Mouse (Mus musculus) thymus, postnatal 4 days (tissue): ENCODE data around the gene Irgc1.
"Not testable (repeated sequence)": the region's sequence is repeated elsewhere in the genome, so short reads cannot be mapped to it uniquely, and the experiment has no call there.

Experiments
- DNase-seq: peaks from one replicate; pipeline ENCODE4 v3.0.0; 2021

The Irgc1 gene

DNA sequence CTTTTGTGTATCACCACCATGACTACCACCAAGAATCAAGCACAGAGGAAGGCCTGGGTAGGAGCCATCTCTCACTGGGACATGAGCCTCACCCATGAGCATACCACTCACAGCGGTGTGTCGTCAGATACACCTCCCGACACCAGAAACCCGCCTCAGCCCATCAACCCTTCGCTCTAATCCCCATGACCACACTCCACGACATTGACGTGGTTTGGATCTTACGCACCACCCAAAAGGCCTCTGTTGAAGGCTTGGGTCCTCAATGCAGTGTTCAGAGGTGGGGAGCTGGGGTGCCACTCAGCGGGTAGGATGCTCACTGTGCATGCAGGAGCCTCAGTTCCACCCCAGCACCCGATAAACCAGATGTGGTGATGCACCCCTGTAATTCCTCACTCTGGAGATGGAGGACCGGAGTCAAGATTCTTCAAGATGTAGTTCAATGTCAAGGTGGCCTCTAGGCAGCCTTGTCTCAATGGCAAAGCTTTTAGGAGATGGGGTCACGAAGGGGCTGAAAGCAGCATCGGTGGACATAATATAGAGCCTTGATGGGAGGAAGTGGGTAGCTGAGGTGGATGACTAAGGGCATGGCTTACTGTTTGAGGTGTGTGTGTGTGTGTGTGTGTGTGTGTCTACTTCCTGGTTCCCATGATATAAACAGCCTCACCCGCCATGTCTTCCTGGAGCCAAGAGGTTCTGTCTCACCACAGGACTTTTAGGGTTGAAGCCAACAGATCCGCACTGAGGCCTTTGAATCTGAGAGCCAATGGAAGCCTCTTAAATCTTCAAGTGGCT lies 21.3 kb downstream of the Irgc1 start:
- peak; percentile 17 for DNase-seq

DNA sequence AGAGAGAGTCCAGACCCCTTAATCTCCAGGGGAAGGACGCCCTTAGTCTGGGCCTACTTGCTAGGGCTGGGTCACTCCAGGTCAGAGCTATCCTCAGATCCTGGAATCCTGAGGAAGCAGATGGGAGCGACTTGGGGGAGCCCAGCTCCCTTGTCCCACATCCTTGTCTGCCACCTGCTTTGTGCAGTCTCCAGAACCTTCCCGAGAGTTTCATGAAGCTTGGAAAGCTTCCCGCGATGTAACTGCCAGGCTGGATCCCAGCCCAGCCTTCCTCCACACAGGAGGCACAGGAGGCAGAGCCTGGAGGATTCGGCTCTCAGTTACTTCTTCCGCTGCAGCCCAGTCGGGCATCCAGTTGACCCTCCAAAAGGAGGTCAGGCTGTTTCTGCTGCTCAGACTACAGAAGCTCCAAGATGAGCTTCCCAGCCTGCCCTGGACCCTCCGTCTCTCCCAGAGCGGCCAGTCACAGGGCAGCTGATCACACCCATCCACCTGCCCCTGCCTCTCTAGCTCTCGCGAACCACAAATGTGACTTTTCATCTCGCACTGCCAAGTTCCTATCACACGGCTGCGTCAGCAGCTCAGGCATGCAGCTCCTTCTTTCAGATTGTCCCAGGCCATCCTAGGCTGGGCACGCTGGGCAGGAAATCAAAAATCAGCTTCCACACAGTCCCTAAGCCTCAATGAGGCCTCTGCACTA lies 22.5 kb downstream of the Irgc1 start:
- DNase-seq = no peak

DNA sequence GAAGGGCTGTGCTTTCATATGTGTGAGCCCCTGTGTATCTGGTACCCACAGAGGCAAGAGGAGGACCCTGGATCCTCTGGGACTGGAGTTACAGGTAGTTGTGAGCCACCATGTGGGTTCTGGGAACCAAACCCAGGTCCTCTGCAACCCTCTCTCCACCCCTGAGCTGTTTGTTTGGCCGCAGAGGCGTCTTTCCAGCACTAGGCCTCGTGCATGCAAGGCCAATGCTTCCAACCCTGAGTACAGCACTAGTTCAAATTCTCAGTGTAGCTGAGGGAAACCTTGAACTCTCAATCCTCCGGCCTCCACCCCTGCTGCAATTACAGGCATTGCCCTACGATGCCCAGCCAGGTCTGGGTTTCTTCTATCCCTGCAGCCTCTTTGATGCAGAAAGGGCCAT lies 23.4 kb downstream of the Irgc1 start:
- no peak for DNase-seq

DNA sequence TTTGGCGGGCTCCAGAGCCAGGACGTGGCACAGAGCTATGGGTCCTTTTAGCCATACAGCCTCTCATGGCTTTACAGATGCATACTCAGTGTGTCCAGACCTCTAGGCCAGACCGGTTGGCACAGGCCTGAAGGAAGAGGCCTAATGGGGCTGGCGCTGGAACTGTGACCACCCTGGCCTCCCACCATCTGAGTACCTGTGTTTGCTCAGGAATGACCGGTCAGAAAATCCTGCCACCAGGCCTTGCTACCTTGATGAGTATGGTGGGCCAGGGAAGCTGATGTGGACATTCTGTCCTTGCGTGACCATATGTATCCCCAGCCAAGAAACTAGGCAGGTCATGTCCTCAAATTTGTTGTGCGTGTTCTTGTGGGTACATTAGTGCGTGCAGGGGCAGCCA lies 24.9 kb downstream of the Irgc1 start:
- DNase-seq = no peak

DNA sequence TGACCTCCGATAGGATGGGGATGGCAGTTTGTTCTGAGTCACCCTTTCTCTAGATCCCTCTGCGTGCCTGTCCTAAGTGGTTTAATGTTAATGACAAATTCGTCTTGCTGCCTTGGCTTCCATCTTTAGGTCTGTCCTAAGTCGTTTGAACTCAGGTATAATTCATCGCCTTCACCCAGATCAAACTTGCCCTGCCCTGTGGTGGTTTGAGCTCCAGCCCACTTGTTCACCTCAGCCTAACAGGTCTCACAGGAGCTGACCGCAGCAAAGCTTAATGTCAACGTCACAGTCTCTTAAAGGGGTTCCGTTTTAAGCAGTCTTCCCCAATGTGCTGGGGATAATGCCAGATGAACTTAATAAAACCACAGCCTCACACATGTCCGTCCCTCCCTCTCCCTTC lies 26.2 kb downstream of the Irgc1 start:
- DNase-seq = no peak

DNA sequence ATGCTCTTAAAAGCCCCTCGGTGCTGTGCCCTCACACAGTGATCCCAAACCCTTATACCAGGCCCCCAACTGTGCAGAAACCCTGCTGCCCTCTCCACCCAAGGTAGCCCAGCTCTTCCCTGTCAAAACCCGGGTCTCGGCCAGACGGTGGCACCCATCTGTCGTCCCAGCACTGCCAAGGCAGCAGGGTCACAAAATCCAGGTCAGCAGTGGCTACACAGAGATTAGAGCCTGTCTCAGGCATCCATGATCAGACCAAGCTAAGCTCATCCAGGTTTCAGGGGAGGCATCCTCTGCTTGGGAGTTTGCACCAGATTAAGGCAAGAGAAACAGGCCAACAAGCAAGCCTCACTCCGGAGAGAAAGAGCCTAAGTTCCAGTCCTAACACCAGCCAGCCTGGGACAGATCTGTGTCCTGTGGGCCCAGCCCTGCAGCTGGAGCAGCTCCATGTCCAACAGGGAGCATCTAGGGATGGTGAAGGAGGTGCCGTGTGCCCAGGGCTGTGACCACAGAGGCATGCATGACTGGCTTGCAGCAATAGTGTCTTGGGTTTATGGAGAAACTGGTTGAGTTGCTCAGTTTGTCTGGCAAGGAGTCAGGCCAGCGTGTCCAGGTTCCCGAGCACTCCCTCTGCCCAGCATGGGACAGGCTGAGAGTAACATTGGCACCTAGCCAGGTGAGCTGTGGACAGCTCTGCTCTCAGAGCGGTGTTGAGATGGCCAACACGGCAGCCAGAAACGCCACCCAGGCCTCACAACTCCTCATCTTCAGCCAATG lies 28.0 kb downstream of the Irgc1 start:
- peak; percentile 6 for DNase-seq

DNA sequence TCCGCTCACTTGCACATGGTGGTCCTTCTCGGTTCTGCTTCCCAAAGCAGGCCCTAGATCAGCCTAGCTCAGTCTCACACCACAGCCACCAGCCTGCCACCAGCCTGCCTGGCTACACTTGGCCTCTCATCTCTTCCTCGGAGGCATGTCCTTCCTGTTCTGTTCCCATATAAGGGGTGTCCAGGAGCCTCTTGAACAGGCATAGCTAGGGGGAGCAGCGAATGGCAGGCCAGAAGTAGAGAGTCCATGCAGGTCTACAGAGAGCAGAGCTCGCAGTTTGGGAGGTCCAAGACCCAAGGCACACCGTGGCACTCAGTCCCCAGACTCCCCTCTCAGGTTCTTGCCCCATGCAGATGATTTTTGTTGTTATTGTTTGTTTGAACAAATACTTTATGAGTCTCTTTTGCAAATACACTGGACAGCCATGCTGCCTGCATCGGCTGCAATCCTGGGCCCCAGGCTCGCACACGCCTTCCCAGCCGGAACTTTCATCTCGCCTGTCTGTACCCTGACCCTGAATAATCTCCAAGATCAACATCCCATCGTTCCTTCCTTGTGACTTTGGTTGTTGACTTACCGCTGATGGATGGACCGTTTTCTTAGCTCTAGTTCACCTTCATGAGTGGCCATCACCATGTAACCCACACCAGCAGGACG lies 28.9 kb downstream of the Irgc1 start:
- no peak for DNase-seq

DNA sequence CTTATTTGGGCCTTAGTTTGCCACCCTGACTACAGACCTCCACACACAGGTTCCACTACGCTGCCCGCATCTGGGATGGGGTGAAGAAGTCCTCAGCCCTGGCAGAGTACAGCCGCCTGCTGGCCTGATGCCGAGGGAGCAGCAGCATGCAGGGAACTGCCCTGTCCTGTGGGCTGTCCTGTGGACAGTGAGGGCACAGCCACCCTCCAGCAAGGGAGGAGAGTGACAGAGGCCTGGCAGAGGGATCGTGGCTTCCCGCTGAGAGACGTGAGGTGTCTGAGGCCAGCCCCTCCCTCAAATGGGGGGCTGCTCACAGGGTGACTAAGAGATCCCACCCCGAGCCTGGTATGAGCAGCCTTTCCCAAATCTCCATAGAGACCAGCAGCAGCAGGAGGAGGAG lies 29.8 kb downstream of the Irgc1 start:
- DNase-seq = peak; percentile 8

DNA sequence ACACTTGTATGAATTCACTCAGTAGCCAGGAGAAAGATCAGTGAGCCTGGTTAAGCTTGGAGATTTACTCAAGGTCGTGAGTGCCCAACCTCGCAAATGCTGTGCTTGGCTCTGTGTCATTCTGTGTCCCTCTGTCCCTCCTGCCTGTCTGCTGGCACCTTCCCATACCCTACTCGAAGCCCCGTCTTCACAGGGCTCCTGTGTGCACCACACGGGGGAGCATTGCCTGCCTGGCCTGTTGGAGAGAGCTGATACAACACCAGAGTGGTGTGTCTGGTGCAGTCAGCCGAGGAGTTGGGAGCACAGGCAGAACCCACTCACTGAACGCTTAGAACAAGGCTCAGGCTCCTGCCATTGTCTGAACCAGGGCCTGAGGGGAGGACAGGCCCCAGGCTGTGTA lies 30.4 kb downstream of the Irgc1 start:
- DNase-seq = no peak

DNA sequence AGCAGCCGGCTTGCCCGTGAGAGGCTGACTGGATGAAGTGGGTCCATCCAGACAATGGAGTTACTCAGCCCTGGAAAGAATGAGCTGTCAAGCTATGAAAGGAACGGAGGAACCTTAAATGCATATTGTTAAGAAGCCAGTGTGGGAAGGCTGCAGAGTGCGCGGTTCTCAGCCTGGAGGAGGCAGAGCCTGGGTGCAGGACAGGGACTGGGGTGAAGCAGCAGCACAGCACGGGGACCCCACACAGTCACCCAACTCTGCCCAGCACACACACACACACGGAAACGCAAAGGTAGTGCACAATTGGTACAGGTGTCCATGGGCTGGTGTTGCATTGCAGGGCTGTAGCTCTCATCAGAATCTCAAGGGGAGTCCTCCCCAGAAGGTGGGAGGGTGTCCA lies 32.5 kb downstream of the Irgc1 start:
- DNase-seq = no peak

DNA sequence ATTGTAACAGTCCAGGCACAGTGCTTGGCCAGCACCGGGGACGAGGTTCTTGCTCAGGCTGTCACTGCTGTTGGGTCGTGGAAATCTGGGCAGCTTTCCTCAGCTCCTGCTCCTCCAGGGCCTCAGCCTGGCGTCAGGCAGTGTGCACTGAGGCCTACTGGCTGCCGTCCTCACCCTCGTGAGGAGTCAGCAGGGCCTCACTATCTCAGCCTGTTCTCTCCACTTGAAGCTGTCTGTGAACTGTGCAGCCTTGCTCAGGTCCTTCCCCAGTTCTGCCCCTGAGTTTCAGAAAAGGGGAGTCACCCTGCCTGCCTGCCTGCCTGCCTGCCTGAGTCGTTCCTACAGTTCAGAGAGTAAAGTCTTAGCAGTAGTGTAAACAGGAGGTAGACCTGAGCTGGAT lies 36.8 kb downstream of the Irgc1 start:
- DNase-seq = peak; percentile 9

DNA sequence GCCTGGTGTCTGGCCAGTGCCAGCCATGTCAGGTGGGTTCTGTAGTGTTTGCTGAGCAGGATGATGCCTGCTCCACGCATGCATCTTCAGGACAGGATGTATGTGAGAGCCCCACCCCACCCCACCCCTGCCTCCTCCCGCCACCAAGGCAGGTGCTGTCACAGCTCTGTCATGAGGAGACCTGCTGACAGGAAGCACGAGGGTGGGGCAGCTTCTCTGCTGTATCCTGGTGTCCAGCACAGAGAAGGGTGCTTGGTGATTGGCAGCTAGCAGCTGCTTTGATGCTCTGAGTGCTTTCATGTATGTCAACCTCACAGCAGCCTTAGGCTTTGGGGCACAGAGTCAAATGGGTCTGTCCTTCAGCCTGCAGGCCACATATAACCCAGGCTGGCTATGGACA lies 38.5 kb downstream of the Irgc1 start:
- peak; percentile 71 for DNase-seq

DNA sequence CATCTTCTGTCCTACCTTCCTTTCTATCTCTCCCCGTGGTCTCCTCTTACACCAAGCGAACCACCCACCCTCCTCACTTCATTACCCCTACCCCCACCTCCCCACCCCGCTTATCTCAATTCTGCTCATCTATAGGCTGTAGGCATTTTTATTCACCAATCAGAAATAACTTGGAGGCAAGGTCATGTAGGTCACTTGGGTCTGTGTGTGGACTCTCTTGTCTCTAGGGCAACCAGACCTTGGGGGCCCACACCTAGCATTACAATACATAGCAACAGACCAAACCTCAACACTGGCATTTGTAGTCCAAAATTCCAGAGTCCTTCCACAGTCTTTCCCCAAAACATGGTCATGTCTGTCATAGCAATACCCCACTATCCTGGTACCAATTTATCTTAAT lies 41.3 kb downstream of the Irgc1 start:
- no peak for DNase-seq

DNA sequence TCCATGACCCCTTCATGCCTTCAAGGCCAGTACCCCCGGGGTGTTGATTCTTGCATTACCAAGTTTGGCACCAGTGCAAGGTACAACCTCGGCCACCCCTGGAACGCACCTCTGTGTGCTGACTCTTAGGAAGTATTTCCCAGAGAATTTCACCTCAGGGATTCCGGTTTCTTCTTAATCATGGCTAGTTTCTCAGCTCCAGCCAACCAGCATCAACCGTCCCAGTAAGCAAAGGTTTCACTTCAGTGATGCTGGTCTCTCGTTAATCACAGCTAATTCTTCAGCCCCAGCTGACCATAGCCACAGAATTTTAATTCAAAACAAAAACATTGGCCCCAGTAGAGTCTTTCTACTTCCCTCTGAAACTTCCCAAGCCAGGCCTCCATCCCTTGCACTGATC lies 42.0 kb downstream of the Irgc1 start:
- no peak for DNase-seq

DNA sequence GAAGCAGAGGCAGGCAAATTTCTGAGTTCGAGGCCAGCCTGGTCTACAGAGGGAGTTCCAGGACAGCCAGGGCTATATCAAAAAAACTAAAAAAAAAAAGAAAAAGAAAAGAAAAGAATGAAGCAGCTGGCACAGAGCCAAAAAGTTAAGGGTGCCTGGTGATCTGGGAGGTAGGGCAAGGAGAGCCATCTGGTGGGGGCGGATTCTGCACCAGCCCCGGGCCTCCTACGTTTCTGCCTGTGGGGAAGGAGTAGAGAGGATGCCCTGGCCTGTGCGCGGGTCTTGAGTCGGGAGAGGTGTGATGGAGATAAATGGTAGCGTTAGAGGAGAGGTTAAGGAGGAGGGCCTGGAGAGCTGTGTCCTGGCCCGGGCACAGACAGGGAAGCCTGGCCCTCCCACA lies 43.9 kb downstream of the Irgc1 start:
- DNase-seq = no peak

DNA sequence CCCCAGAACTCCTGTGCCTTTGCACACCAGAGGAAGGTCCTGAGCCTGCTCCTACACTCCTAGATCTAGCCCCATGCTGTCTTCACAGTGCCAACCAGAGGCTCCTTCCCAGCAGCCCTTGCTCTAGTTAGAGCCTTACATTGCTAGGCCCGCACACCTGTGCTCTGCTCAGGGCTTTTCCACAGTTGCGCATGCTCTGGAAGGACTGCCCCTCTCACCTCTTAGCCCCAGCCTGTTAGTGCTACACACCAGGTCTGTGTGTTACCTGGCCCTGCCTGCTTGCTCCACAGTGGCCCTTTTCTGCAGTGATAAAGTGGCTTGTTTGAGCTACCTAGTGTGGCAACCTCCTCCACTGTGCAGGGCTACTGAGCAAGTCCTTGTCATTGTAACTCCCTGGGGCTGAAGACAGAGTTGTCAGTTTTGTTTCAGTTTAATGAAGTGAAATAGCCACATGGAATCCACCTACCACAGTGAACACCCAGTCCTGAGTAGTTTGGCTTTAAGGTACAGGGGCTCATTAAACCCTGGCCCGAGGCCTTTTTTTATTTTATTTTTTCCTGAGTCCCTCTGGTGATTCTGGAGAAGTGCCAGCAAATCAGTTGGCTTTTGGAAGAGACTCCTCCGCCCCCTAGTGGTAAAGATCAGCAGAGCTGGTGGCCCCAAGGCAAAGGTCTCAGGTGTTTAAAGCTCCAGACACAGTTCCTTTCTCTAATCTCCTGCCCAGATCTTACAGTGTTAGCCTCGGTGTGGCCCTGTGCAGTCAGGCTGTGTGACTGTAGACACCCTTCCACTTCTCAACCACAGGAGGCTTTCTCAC lies 45.4 kb downstream of the Irgc1 start:
- peak; percentile 81 for DNase-seq

DNA sequence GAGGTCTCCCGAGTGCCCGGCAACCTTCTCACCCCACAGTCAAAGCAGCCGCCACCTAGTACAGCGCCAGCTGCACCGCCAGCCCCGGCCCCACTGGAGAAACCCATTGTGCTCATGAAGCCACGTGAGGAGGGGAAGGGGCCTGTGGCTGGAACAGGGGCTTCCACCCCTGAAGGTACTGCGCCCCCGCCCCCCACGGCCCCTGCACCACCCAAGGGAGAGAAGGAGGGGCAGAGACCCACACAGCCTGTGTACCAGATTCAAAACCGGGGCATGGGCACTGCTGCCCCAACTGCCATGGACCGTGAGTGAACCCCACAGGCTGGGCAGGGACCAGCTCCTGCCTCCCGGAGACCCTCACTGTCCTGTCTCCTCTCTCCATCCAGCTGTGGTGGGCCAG lies 46.4 kb downstream of the Irgc1 start:
- DNase-seq = no peak

DNA sequence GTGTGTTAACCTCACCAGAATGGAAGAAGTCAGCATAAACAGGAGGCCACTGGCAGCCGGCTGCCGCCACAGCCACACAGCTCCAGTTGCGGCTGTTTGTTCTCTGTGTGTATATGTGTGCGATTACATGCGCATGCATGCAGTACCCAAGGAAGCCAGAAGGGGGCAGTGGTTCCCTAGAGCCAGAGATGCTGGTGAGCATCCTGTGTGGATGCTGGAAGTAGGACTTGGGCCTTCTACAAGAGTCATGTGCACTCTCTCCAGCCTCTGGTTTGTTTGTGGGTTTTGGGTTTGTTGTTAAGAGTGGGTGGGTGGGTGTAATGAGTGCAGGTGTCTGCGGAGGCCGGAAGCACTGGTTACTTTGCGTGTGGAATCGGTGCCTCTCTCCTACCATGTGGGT lies 49.2 kb downstream of the Irgc1 start:
- DNase-seq = no peak

DNA sequence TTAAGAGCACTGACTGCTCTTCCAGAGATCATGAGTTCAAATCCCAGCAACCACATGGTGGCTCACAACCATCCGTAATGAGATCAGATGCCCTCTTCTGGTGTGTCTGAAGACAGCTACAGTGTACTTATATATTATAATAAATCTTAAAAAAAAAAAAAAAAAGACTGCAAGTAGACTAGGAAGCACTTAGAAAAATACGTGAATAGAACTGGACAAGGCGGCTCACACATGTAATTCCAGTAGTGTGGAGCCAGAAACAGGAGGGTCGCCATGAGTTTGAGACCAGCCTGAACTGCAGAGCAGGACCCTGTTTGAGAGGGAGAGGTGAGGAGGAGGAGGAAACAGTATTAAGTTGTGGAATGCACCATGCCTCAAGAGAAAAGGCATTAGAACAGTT lies 51.6 kb downstream of the Irgc1 start:
- DNase-seq = not testable (repeated sequence)

DNA sequence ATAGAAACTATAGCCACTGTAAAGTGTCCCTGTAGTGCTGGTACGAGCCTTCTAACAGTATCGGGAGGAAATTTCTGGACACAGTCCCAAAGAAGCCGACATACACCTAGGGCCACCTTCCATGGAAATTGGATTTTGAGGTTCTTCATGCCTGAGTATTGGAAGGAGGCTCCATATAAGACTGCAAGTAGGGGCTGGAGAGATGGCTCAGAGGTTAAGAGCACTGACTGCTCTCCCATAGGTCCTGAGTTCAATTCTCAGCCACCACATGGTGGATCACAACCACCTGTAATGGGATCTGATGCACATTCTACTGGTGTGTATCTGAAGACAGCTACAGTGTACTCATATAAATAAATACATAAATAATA lies 52.0 kb downstream of the Irgc1 start:
- DNase-seq = no peak

DNA sequence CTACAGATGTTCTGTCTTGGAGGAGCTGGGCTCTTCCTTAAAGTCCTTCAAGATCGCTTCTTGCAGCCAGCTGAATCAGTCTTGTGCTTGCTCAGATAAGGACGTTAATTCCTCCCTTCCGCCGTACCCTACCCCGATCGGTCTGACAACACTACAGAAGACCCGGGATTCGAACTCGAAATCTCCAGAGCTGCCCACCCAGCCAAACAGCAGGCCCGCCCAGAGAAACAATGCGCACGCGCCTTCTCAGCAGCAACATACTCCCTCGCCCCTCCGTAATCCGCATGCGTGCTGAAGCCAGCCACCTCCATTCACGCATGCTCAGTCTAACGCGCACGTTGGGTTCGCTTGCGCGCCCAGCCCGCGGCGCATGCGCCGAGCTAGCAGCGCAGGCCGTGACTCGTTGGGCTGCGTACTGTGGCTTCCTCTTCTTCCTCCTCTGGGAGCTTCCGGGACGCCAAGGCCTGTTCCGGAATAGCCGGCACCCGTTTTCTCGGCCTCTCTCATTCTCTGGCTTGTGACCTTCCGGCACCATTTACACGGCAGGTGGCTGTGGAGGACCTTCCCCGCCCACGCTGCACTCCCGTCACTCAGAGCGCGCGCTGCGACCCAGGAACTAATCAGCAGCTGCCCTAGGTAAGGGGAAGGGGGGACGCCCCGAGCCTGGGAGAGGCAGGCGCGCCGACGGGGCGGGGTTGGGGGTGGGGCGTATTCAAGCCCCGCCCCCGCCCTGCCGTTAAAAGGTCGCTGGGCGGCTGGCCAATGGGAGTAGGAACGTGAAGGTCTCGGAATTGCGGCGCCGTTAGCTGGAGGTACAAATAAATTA lies 52.6 kb downstream of the Irgc1 start, which contains the start of gene Smg9:
Gene Smg9, plus strand, starts transcription at position 364 of the 826 bp plus-strand sequence.
- DNase-seq = peak; percentile 97
